Mouse (Mus musculus): ENCODE results near the gene Thbs3. TPM values are rescaled to one million over a fixed set of nuclear protein-coding genes. Genes with fewer than 3 reads are reported as not detected.
A peak's percentile ranks its signal among the peaks of the same experiment; 100 is the strongest.

The Thbs3 gene
- total RNA-seq, 2 experiments from 2014 or later: 142 to 158 TPM

- no peak for DNase-seq (ENCODE audit: low spot score in 2 of 2)
Measured at GRCm38 (mm10) chr3:89247466-89247865, 32.5 kb downstream of the Thbs3 start.

GRCm38 (mm10) chr3:89250435-89251040 is 35.6 kb downstream of the Thbs3 start:
- peak in 1 of 2 experiments; percentile 30 for DNase-seq (ENCODE audit: low spot score in 2 of 2)

GRCm38 (mm10) chr3:89251365-89251895 is 36.5 kb downstream of the Thbs3 start:
- peak in 1 of 2 experiments; percentile 42 for DNase-seq (ENCODE audit: low spot score in 2 of 2)

- no peak for DNase-seq (ENCODE audit: low spot score in 2 of 2)
Measured at GRCm38 (mm10) chr3:89254994-89255393, 40.0 kb downstream of the Thbs3 start.

GRCm38 (mm10) chr3:89256177-89256576 is 41.2 kb downstream of the Thbs3 start:
- no peak for DNase-seq (ENCODE audit: low spot score in 2 of 2)

GRCm38 (mm10) chr3:89259076-89259475 is 44.1 kb downstream of the Thbs3 start, which contains the start of gene Dpm3:
Gene Dpm3, plus strand, starts transcription at chr3:89259358.
- DNase-seq (ENCODE audit: low spot score in 2 of 2): no peak

- DNase-seq (ENCODE audit: low spot score in 2 of 2): no peak
Measured at GRCm38 (mm10) chr3:89260211-89260610, 45.2 kb downstream of the Thbs3 start.

GRCm38 (mm10) chr3:89262417-89262816 is 47.4 kb downstream of the Thbs3 start:
- no peak for DNase-seq (ENCODE audit: low spot score in 2 of 2)

- peak in 1 of 2 experiments; percentile 75 for DNase-seq (ENCODE audit: low spot score in 2 of 2)
Measured at GRCm38 (mm10) chr3:89266439-89266893, 51.5 kb downstream of the Thbs3 start.

- no peak for DNase-seq (ENCODE audit: low spot score in 2 of 2)
Measured at GRCm38 (mm10) chr3:89268916-89269315, 53.9 kb downstream of the Thbs3 start.

GRCm38 (mm10) chr3:89270051-89270755 is 55.2 kb downstream of the Thbs3 start, which contains the start of gene Slc50a1:
Gene Slc50a1, minus strand, starts transcription at chr3:89270570.
- peak; percentile 85 to 91 for DNase-seq (ENCODE audit: low spot score in 2 of 2)

GRCm38 (mm10) chr3:89270891-89271290 is 55.9 kb downstream of the Thbs3 start:
- peak in 1 of 2 experiments; percentile 37 for DNase-seq (ENCODE audit: low spot score in 2 of 2)

GRCm38 (mm10) chr3:89271760-89272159 is 56.8 kb downstream of the Thbs3 start:
- DNase-seq (ENCODE audit: low spot score in 2 of 2): no peak

- no peak for DNase-seq (ENCODE audit: low spot score in 2 of 2)
Measured at GRCm38 (mm10) chr3:89276061-89276460, 61.1 kb downstream of the Thbs3 start.

Small RNA genes lying within 50 kb of the gene (microRNA-seq; reads per million reads assigned to microRNA genes)
- gene Mir92b: 7.2 reads per million, percentile 22 among the genes with 10 or more reads in this experiment

Other genes with a start within 250 kb of the Thbs3 start
- gene Rusc1, start 121.9 kb upstream of the Thbs3 start, total RNA-seq (2021): 10 to 100 TPM; 13.3 to 14.0 TPM
- not detected for gene Gm43738, start 114.1 kb upstream of the Thbs3 start, total RNA-seq (2021)
- 10 to 100 TPM; 61.4 to 80.2 TPM for gene Fdps, start 113.2 kb upstream of the Thbs3 start, total RNA-seq (2021)
- gene Pklr, start 79.0 kb upstream of the Thbs3 start, total RNA-seq (2021): 1 to 10 TPM in 1 of 2 experiments, not detected in 1; 1.1 TPM
- under 1 TPM; 0.39 to 0.91 TPM for gene Hcn3, start 55.0 kb upstream of the Thbs3 start, total RNA-seq (2021)
- 10 to 100 TPM; 31.1 to 39.0 TPM for gene Clk2, start 50.4 kb upstream of the Thbs3 start, total RNA-seq (2021)
- 10 to 100 TPM; 41.8 to 43.1 TPM for gene Scamp3, start 37.7 kb upstream of the Thbs3 start, total RNA-seq (2021)
- gene Fam189b, start 32.0 kb upstream of the Thbs3 start, total RNA-seq (2021): 10 to 100 TPM; 19.2 to 22.1 TPM
- 10 to 100 TPM; 30.9 to 32.2 TPM for gene Gba, start 12.3 kb upstream of the Thbs3 start, total RNA-seq (2021)
- gene Mtx1, start 11.9 kb downstream of the Thbs3 start, total RNA-seq (2021): 10 to 100 TPM; 80.7 to 95.1 TPM
- gene Muc1, start 13.9 kb downstream of the Thbs3 start, total RNA-seq (2021): 1 to 10 TPM in 1 of 2 experiments, under 1 TPM in 1; 0.57 to 1.5 TPM
- gene Krtcap2, start 30.8 kb downstream of the Thbs3 start, total RNA-seq (2021): 100 to 1,000 TPM in 1 of 2 experiments, 10 to 100 TPM in 1; 99.9 to 117 TPM
- gene Trim46, start 31.1 kb downstream of the Thbs3 start, total RNA-seq (2021): under 1 TPM; 0.73 to 0.83 TPM
- 10 to 100 TPM; 61.2 to 62.8 TPM for gene Dpm3, start 44.2 kb downstream of the Thbs3 start, total RNA-seq (2021)
- 10 to 100 TPM; 31.7 to 37.7 TPM for gene Slc50a1, start 55.4 kb downstream of the Thbs3 start, total RNA-seq (2021)
- gene Efna1, start 66.0 kb downstream of the Thbs3 start, total RNA-seq (2021): 10 to 100 TPM; 20.4 to 21.8 TPM
- gene Efna3, start 107.8 kb downstream of the Thbs3 start, total RNA-seq (2021): not detected
- gene Efna4, start 122.8 kb downstream of the Thbs3 start, total RNA-seq (2021): 1 to 10 TPM; 2.6 to 2.8 TPM
- gene Adam15, start 134.8 kb downstream of the Thbs3 start, total RNA-seq (2021): 10 to 100 TPM; 54.6 to 55.8 TPM
- under 1 TPM; 0.12 to 0.16 TPM for gene Dcst2, start 146.8 kb downstream of the Thbs3 start, total RNA-seq (2021)
- gene Dcst1, start 150.1 kb downstream of the Thbs3 start, total RNA-seq (2021): under 1 TPM; 0.27 to 0.34 TPM
- 10 to 100 TPM; 14.1 to 23.9 TPM for gene Zbtb7b, start 179.6 kb downstream of the Thbs3 start, total RNA-seq (2021)
- gene Lenep, start 187.6 kb downstream of the Thbs3 start, total RNA-seq (2021): under 1 TPM in 1 of 2 experiments, not detected in 1; 0.83 TPM
- gene Flad1, start 196.7 kb downstream of the Thbs3 start, total RNA-seq (2021): 10 to 100 TPM; 21.9 to 27.2 TPM
- gene Cks1b, start 203.2 kb downstream of the Thbs3 start, total RNA-seq (2021): 10 to 100 TPM; 35.7 to 44.5 TPM
- 10 to 100 TPM; 73.1 to 80.6 TPM for gene Shc1, start 203.3 kb downstream of the Thbs3 start, total RNA-seq (2021)
- 10 to 100 TPM; 31.9 to 35.0 TPM for gene Pygo2, start 215.0 kb downstream of the Thbs3 start, total RNA-seq (2021)
- gene Pbxip1, start 221.5 kb downstream of the Thbs3 start, total RNA-seq (2021): 100 to 1,000 TPM; 193 to 208 TPM
- gene Pmvk, start 239.4 kb downstream of the Thbs3 start, total RNA-seq (2021): 10 to 100 TPM; 13.1 to 16.1 TPM

Measured in gastrocnemius, postnatal 4 days (tissue).